Mouse (Mus musculus) T-helper 17 cell (primary cell): ENCODE results near the gene Slc29a4.

Source experiments
- in situ Hi-C, 2 experiments: fragments of 300-600 bp; cut with MboI, MseI; formaldehyde crosslinking; loops; 1 replicate in 1 of 2; 2 replicates in 1 of 2; pipeline ENCODE4 v1.15.1; 2025; ENCODE audit warnings: high pct_unique_total_duplicates in 2 of 2

Slc29a4 gene

GRCm38 (mm10) chr5:142692248-142692647 lies at the start of gene Slc29a4:
TSS of gene Slc29a4 (plus strand) at chr5:142692512.
- in situ Hi-C loops, result no loop called here

GRCm38 (mm10) chr5:142648162-142648561 lies 44.1 kb upstream of the Slc29a4 start:
- in situ Hi-C loops, result no loop called here

GRCm38 (mm10) chr5:142649460-142650050 lies 42.8 kb upstream of the Slc29a4 start:
- in situ Hi-C loops, result loop anchor here in 1 of 2 experiments (10.0 kb wide), 1 partner anchor 65 kb away; no protein-coding TSS in a partner anchor

- in situ Hi-C loops, result loop anchor here in 1 of 2 experiments (10.0 kb wide), 1 partner anchor 64 kb away; no protein-coding TSS in a partner anchor
These were observed 41.9 kb upstream of the Slc29a4 start for GRCm38 (mm10) chr5:142650390-142650789.

GRCm38 (mm10) chr5:142650794-142651497 lies 41.4 kb upstream of the Slc29a4 start:
- in situ Hi-C loops, result loop anchor here in 1 of 2 experiments (10.0 kb wide), 1 partner anchor 64 kb away; no protein-coding TSS in a partner anchor

GRCm38 (mm10) chr5:142652266-142652665 lies 40.0 kb upstream of the Slc29a4 start:
- in situ Hi-C loops, result loop anchor here in 1 of 2 experiments (10.0 kb wide), 1 partner anchor 63 kb away; no protein-coding TSS in a partner anchor

- in situ Hi-C loops, result no loop called here
These were observed 31.5 kb upstream of the Slc29a4 start for GRCm38 (mm10) chr5:142660656-142661434.

GRCm38 (mm10) chr5:142667921-142668320 lies 24.4 kb upstream of the Slc29a4 start:
- in situ Hi-C loops, result no loop called here

- in situ Hi-C loops, result no loop called here
These were observed 23.6 kb upstream of the Slc29a4 start for GRCm38 (mm10) chr5:142668556-142669263.

- in situ Hi-C loops, result no loop called here
These were observed 22.6 kb upstream of the Slc29a4 start for GRCm38 (mm10) chr5:142669726-142670125.

GRCm38 (mm10) chr5:142673082-142673481 lies 19.2 kb upstream of the Slc29a4 start:
- in situ Hi-C loops, result no loop called here

- in situ Hi-C loops, result no loop called here
These were observed 14.2 kb upstream of the Slc29a4 start for GRCm38 (mm10) chr5:142678141-142678571.

- in situ Hi-C loops, result no loop called here
These were observed 13.2 kb upstream of the Slc29a4 start for GRCm38 (mm10) chr5:142679065-142679464.

GRCm38 (mm10) chr5:142681911-142682310 lies 10.4 kb upstream of the Slc29a4 start:
- in situ Hi-C loops, result loop anchor here in 1 of 2 experiments (10.0 kb wide), 1 partner anchor 1633 kb away; no protein-coding TSS in a partner anchor

GRCm38 (mm10) chr5:142682529-142682928 lies 9.8 kb upstream of the Slc29a4 start:
- in situ Hi-C loops, result loop anchor here in 1 of 2 experiments (10.0 kb wide), 1 partner anchor 1632 kb away; no protein-coding TSS in a partner anchor

- in situ Hi-C loops, result loop anchor here in 1 of 2 experiments (10.0 kb wide), 1 partner anchor 1626 kb away; no protein-coding TSS in a partner anchor
These were observed 3.4 kb upstream of the Slc29a4 start for GRCm38 (mm10) chr5:142688866-142689265.

- in situ Hi-C loops, result no loop called here
These were observed 2.0 kb upstream of the Slc29a4 start for GRCm38 (mm10) chr5:142690343-142690742.

- in situ Hi-C loops, result no loop called here
These were observed 842 bp downstream of the Slc29a4 start for GRCm38 (mm10) chr5:142692971-142693737.

- in situ Hi-C loops, result no loop called here
These were observed 1.6 kb downstream of the Slc29a4 start for GRCm38 (mm10) chr5:142693738-142694430.
